Mouse (Mus musculus) G1E (cell line): ENCODE data around the gene Gpnmb. TPM values are rescaled to one million over a fixed set of nuclear protein-coding genes. Genes with fewer than 3 reads are reported as not detected.

ENCODE experiments used
- ATAC-seq: 2 replicates; pipeline ENCODE4 v1.8.0; 2016; ENCODE audit warnings: mild to moderate bottlenecking; ENCODE audit not compliant: insufficient number of reproducible peaks, poor library complexity, low FRiP score, severe bottlenecking; ENCODE audit errors: extremely low read depth
- DNase-seq: peaks from one replicate; pipeline ENCODE4 v3.0.0; 2012; ENCODE audit warnings: low spot score
- H3K27me3 ChIP-seq: 2 replicates; pipeline ENCODE4 v1.6.1; 2012; ENCODE audit warnings: mild to moderate bottlenecking, low read length, inconsistent platforms; ENCODE audit not compliant: insufficient read depth
- H3K36me3 ChIP-seq: replicated peaks from 2 replicates; pipeline ENCODE3; 2012; ENCODE audit warnings: mild to moderate bottlenecking, inconsistent platforms
- H3K4me1 ChIP-seq: 2 replicates; pipeline ENCODE4 v1.6.1; 2012; ENCODE audit warnings: low read depth, low read length, inconsistent platforms, mixed read lengths; ENCODE audit not compliant: insufficient read depth
- H3K4me3 ChIP-seq: 2 replicates; pipeline ENCODE4 v1.5.1; 2012; ENCODE audit warnings: low read depth, mild to moderate bottlenecking, inconsistent platforms, low read length, moderate library complexity, mixed read lengths
- H3K9me3 ChIP-seq: replicated peaks from 2 replicates; pipeline ENCODE4 v1.6.1; 2012; ENCODE audit warnings: inconsistent platforms
- CTCF ChIP-seq: IDR thresholded peaks from 2 replicates; pipeline ENCODE4 v1.5.1; 2012; ENCODE audit warnings: low read depth, low read length, inconsistent platforms, mixed read lengths
- GATA1 ChIP-seq: IDR thresholded peaks from 2 replicates; pipeline ENCODE4 v1.6.1; 2012; ENCODE audit warnings: borderline replicate concordance, low read length, inconsistent platforms, mixed read lengths
- GATA2 ChIP-seq: IDR thresholded peaks from 2 replicates; pipeline ENCODE4 v1.6.1; 2012; ENCODE audit warnings: low read depth, low read length, inconsistent platforms, borderline replicate concordance
- POLR2AphosphoS5 ChIP-seq: IDR thresholded peaks from 2 replicates; pipeline ENCODE4 v1.6.1; 2012; ENCODE audit warnings: low read depth, low read length, inconsistent platforms; ENCODE audit not compliant: insufficient replicate concordance
- TAL1 ChIP-seq: conservative IDR thresholded peaks from 2 replicates; pipeline ENCODE4 v1.6.1; 2012; ENCODE audit warnings: low read depth, low read length, inconsistent platforms, mixed read lengths
- polyA plus RNA-seq: library from polyadenylated mRNA; stranded (reverse); fragments of >175 nt; gene quantifications from 2 replicates; pipeline ENCODE4 v1.2.3, GENCODE M21; 2012
- total RNA-seq, 2 experiments: library from RNA; stranded (forward) in 1 of 2; stranded (reverse) in 1 of 2; fragments of 200-1000 nt in 1 of 2; fragments of >200 nt in 1 of 2; fragmentation: Nextera tagmentation in 1 of 2; gene quantifications; 2 replicates each; pipeline ENCODE4 v1.2.3; 2014 to 2017

Gpnmb gene
- not detected in 2 replicates for total RNA-seq (2014; fragmentation: Nextera tagmentation)
- total RNA-seq (2017), result 0.16 TPM in 1 of 2 replicates, not detected in the other
- 0.03 and 0.05 TPM in 2 replicates for polyA plus RNA-seq

DNA sequence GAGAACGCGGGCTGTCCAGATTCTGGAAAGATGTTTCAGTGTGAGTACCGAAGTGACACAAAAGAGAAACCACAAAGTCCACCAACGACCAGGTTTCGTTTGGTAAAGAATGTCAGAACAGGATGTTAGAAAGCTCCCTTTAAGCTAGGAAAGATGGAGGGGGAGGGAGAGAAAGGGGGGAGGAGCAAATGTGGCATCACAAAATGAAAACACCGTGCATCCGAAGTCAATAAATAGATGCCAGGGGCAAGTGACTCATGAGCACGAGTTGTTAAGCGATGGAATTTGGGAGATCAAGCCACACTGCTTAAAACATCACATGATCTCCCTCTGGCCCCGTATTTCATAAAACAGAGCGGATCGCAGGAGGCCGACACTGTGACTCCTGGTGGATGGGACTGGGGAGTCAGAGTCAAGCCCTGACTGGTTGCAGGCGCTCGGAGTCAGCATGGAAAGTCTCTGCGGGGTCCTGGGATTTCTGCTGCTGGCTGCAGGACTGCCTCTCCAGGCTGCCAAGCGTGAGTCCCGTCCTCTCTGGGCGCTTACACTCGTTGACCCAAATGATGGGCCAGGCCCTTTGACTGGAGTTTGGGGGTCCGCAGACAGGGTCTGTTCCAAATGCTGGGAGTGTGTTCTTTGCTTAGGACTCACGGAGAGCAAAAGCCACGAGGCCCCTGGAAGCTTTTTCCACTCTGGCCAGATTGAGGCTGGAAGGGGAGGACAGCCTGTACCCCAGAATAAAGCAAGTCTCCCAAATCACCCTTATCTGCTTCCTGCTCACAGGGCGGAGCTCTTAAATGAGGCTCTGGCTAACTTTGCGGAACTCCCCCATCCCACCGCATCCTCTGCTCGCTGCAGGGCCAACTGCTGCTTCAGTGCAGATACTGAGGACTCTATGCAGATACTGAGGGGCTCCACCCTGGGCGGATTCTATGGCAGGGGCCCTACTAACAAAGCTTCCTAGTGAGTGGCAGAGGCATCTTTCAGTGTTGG is at the start of gene Gpnmb:
Gene Gpnmb (plus strand): TSS at position 272 of the 993 bp plus-strand sequence.
- Histone ChIP-seq H3K27me3 (peaks cover 17% of the 10 kb centered on the region), H3K36me3 (no peaks in the 10 kb centered on the region), H3K4me3 (no peak within 1 kb of the TSS), H3K9me3 (no peaks in the 10 kb centered on the region), H3K4me1 (no peaks in the 10 kb centered on the region)
- DNase-seq (no peak), ATAC-seq (no peak)
- no peak for TF ChIP-seq GATA1
- no peak for TF ChIP-seq TAL1
- TF ChIP-seq CTCF, result no peak
- no peak for TF ChIP-seq GATA2
- no peak for TF ChIP-seq POLR2AphosphoS5

- no peak overlapping the region for H3K4me3 ChIP-seq
- H3K9me3 ChIP-seq, result no peaks in the 10 kb centered on the region
- H3K36me3 ChIP-seq, result no peaks in the 10 kb centered on the region
- ATAC-seq, result no peak
- DNase-seq, result no peak
- no peaks in the 10 kb centered on the region for H3K4me1 ChIP-seq
- TF ChIP-seq GATA2, result no peak
- TF ChIP-seq CTCF, result no peak
- TF ChIP-seq POLR2AphosphoS5, result no peak
- no peak for TF ChIP-seq TAL1
- H3K27me3 ChIP-seq, result peaks cover 5% of the 10 kb centered on the region; the same call in 1 of the 2 replicates
These were observed 46.4 kb upstream of the Gpnmb start for GRCm38 (mm10) chr6:48989971-48990370.

GRCm38 (mm10) chr6:48991991-48992390 is 44.4 kb upstream of the Gpnmb start:
- DNase-seq (no peak), ATAC-seq (no peak)
- H3K9me3 ChIP-seq, result no peaks in the 10 kb centered on the region
- H3K4me1 ChIP-seq, result no peaks in the 10 kb centered on the region
- H3K36me3 ChIP-seq, result no peaks in the 10 kb centered on the region
- H3K27me3 ChIP-seq, result peaks cover 5% of the 10 kb centered on the region; the same call in 1 of the 2 replicates
- no peak overlapping the region for H3K4me3 ChIP-seq
- TF ChIP-seq POLR2AphosphoS5 (no peak), GATA2 (no peak), CTCF (no peak), TAL1 (no peak), GATA1 (no peak)

DNA sequence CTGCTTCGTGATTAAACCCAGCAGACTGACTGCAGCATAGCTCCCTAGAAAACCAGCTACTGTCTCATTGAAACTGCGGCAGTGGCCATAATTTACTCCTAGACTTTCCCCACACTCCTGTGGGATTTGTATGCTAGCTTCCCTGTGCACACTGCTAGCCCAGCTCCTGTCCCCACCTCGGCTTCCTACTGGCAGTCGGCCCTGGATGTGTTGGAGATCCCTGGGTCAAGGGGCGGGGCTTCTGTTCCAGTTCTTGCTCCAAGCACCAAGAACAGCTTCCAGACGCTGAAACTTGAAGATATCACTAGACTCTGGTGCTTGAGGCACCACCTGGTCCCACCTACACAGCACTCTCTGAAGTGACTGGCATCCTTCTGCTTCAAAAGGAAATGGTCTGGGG is 38.2 kb upstream of the Gpnmb start:
- ATAC-seq, result no peak
- Histone ChIP-seq H3K9me3 (no peaks in the 10 kb centered on the region), H3K4me3 (no peak overlapping the region), H3K27me3 (peaks cover 10% of the 10 kb centered on the region), H3K4me1 (no peaks in the 10 kb centered on the region), H3K36me3 (no peaks in the 10 kb centered on the region)
- DNase-seq, result no peak
- TF ChIP-seq GATA2, result no peak
- TF ChIP-seq CTCF, result no peak
- TF ChIP-seq TAL1, result no peak
- TF ChIP-seq POLR2AphosphoS5, result no peak
- TF ChIP-seq GATA1, result no peak

DNA sequence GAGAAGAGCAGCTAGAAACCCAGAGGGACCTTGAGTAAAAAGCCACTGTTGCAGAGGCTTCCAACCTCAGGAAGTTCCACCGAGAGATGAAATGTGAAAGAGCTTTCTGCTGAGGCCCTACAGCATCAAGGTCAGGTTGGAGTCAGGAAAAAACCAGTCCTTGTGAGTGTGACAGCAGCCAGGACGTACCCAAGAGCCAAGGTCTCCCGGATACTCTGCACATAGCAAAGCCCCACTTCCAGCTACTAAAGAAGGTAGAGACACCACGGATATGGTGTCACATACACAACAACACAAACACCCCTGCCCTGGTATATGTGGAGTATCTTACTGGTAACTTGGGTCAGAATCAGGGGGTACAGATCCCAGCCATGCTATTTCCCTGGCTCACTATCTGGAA is 37.5 kb upstream of the Gpnmb start:
- Histone ChIP-seq H3K4me1 (no peaks in the 10 kb centered on the region), H3K9me3 (no peaks in the 10 kb centered on the region), H3K36me3 (no peaks in the 10 kb centered on the region), H3K4me3 (no peak overlapping the region), H3K27me3 (peaks cover 10% of the 10 kb centered on the region)
- no peak for TF ChIP-seq GATA2
- TF ChIP-seq POLR2AphosphoS5, result no peak
- TF ChIP-seq CTCF, result no peak
- TF ChIP-seq GATA1, result no peak
- TF ChIP-seq TAL1, result no peak
- ATAC-seq (no peak), DNase-seq (no peak)

DNA sequence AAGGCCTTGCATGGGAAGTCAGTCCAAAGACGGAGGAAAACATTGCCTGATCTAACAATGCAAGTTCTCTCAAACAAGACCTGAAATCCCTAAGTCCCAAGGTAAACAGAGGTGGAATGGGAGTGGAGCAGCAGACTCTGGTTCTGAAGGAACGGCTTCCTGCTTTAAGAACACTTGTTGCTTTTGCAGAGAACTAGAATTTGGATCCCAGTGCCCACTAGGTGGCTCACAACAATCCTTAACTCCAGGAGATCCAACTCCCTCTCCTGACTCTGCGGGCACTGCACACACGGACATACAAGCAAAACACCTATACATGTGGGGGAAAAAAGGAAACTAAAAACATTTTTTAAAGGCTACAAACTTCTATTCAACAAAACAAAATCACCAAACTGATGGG is 33.0 kb upstream of the Gpnmb start:
- Histone ChIP-seq H3K9me3 (no peaks in the 10 kb centered on the region), H3K27me3 (peaks cover 5% of the 10 kb centered on the region; the same call in 1 of the 2 replicates), H3K4me3 (no peak overlapping the region), H3K4me1 (0 out of 2 replicates have a peak, but pooled peaks cover 3% of the 10 kb centered on the region), H3K36me3 (no peaks in the 10 kb centered on the region)
- no peak for DNase-seq
- ATAC-seq, result no peak
- TF ChIP-seq TAL1, result no peak
- TF ChIP-seq GATA1, result no peak
- no peak for TF ChIP-seq GATA2
- no peak for TF ChIP-seq CTCF
- no peak for TF ChIP-seq POLR2AphosphoS5
